Mouse (Mus musculus) spleen, postnatal 14 days (tissue): ENCODE data around the gene Anxa6.

ENCODE experiments used
- DNase-seq, 2 experiments: peaks; one replicate each; pipeline ENCODE4 v3.0.0; 2021 to 2022; ENCODE audit warnings: low spot score in 2 of 2

Gene Anxa6

DNA sequence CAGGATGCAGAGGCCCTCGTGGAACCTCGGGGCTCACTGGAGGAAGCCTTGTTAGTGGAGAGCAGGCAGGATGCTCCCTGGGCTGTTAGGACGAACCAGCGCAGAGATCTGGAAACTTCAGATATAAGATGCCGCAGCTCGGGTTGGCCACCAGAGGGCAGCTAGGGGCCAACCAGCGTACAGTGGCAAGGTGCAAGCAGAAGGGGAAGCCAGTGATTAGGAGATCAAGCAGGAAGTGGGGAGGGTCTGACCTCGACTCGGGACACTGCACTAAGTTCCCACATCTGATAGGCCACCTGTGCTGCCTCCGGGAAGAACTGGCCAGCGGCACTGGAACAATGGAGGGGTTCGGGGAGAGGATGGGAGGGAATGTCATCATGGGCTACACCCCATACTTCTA is 35.0 kb downstream of the Anxa6 start:
- DNase-seq: peak; percentile 31 to 41

DNA sequence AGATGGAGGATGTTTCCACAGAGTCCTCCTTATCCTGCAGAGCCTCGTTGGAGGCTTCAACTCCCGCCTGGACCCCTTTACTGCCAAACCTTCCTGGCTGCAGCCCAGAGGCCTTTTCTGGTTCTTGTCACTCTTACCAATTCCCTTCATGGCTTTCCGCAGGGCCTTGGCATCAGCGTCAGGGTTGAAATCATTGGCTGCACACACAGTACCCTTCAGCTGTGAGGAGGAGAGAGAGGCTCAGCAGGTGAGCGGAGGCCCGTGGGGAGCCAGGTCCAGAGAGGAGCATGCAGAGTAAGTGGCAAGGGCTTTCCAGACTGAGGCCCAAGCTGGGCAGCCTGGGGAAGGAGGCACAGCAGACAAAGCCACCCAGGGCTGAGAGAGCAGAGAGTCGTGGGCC is 37.1 kb downstream of the Anxa6 start:
- DNase-seq: no peak

DNA sequence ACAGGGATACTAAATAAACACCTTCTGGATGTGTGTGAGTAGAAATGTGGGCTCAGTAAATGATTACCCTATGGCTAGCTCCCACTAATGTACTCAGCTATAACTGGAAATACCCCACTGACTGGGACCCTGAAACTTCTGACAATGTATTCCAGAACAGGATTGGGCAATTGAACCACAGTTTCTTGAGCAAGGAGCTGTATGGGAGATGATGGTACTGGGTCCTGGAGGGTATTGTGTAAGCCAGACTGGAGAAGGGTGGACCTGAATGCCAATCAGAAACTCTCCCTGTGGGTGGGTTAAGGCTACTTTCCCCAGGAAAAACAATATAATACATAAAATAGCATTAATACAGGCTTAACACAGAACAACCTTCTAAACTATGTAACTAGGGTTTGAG is 43.3 kb downstream of the Anxa6 start:
- DNase-seq: no peak

DNA sequence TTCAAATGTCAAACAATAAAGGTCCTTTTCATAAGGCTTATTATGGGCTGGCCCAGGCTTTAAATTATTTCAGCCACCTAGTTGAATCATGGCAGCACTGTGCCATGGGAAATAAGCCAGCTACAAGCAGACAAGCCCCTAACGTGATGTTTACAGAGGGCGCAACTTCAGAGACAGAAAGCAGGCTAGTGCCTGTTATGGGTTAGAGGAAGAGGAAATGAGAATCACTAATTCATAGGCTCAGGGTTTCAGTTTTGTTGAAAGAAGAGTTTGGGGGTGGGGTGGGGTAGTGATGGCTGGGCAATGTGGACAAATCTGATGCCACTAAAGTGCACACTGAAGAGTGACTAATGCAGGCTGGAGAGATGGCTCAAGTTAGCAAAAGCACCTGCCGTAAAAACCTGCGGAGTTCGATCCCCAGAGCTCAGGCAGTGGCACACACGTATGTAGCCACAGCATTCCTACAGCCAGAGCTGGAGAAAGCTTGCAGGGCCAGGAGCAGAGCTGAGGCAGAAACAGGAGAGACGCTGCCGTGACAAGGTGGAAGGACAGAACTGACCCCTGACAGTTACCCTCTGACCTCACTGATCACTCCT is 44.4 kb downstream of the Anxa6 start:
- DNase-seq: no peak

DNA sequence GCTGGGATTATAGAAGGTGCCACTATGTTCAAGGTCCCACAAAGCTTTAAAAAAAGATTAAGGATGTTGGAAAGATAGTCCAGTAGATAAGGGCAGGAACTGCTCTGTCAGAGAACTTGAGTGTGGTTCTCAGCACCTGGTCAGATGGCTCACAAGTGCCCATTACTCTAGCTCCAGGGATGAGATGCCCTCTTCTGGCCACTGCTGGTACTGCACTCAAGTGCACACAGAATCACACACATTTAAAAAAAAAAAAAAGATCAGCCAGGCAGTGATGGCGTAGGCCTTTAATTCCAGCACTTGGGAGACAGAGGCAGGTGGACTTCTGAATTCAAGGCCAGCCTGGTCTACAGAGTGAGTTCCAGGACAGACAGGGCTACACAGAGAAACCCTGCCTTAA is 45.3 kb downstream of the Anxa6 start:
- DNase-seq: peak in 1 of 2 experiments; percentile 42

DNA sequence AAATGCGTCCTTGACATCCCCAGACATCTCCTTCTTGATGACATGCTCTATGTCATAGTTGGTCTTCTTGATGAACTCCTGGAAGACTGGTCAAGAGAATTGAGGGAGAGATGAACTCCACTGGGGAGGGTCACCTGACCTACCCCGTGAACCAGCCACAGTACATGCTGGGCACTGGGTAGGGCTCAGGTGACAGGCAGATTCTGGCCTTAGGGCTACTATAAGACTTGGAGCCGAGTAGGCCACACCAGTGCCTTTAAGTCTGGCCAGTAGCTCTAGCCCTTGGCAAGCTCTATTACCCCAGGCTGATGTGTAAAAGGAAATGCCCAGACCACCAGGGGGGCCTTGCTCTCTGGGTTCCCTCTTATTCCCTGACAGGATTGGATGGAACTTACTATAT is 48.2 kb downstream of the Anxa6 start:
- DNase-seq: no peak

DNA sequence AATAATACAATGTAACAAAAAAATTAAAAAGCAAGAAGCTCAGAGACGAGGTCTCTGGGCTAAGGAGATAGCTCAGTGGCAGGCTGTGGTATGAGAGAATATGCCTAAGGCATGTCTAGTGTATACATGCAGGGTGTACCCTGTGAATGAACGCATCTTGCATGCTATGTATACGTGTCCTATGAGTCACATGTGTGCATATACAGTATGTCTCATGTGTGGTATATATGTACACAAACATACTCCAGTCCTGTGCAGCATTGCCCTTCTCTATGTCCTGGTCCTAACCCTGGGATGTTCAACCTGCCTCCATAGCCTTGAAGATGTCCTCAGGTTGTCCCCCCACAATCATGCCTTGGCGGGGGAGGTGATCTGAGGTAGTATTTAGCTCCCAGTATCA is 48.7 kb downstream of the Anxa6 start:
- no peak for DNase-seq

DNA sequence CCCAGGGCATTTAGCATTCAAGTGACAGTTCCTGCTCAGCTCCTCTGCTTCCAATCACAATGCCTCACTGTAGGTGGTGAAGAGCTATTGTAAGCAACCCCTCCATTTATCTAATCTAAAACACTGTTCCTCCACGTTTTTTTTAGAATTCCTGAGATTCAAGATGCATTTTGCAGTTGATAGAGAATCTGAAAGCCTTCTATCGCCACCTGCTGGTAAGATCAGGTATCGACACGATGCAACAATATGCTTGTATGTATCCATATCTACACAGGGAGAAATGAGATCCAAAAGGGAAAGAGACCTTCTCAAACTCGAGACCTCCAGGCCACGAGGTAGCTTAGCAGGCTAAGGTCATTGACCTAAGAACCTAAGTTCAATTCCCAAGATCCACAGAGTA is 49.2 kb downstream of the Anxa6 start:
- DNase-seq: peak; percentile 29 to 70

DNA sequence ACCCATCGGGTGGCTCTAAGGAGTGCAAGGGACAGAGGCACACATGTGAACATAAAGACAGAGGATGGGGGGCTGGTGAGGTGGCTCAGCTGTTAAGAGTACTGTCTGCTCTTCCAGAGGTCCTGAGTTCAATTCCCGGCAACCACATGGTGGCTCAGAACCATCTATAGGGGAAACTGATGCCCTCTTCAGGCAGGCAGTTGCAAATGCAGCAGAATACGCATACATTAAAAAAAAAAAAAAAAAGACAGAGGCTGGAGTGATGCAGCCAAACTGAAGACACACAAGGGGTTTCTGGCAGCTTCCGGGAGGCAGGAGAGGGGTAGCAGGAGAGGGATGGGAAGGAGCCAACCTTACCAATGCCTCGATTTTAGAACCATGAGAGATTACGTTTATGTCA is 50.7 kb downstream of the Anxa6 start:
- DNase-seq: no peak

DNA sequence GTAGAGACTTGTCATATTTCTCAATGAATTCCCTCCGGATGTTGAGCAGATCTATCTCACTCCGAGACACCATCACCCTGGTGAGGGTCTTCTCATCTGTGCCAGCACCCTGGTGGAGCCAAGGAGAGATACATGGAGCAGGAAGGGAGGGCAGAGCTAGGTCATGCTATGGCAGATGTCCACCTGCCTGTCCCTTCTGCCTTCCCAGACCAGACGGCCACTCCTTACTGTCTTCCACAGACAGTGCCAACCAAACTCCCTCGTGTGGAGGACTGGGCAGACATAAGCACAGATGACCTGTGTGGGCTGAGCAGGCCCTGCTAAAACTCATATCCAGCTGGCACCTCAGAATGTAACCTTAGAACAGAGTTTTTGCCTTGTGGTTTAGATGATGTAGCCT is 51.6 kb downstream of the Anxa6 start:
- DNase-seq: no peak

DNA sequence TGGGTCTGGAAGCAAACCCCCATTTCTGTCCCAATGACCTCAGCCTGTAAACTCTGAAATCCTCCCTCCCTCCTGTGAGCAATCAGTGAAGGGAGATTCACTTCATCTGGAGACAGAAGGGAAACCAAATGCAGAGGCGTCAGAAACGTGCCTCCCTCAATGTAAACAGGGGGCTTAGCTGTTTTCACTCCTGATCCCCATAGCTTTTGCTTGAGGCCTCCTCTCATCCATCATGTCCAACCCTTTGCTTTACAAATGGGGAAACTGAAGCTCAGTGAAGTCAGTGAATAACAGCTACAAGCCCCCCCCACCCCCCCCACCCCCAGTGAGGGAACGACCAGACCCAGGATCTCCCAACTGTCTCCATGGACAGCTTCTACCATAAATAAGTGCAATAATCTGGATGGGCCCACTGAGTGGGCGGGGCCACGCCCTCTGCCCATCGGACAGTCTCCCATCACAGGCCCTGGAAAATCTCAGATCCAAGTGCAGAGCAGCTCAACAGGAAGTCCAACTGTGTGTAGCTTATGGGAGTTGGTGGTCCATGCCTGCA is 55.8 kb downstream of the Anxa6 start:
- no peak for DNase-seq

DNA sequence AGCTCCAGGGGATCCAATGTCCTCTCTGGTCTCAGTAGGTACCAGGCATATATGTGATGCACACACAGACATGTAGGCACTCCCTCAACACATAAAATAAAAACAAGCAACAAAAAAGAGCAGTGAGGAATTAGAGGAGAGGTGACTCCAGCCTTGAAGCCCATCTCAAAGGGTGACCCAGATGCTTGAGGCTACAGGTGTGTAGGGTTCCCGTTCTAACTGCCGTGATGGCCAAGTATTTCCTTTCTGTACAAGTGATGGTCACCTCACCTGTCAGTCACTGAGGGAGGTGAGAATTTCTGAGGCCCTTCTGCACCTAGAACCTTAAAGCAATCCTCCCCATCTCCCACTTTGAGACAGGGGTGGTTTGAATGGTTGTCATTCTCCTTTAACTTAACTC is 56.9 kb downstream of the Anxa6 start:
- no peak for DNase-seq

DNA sequence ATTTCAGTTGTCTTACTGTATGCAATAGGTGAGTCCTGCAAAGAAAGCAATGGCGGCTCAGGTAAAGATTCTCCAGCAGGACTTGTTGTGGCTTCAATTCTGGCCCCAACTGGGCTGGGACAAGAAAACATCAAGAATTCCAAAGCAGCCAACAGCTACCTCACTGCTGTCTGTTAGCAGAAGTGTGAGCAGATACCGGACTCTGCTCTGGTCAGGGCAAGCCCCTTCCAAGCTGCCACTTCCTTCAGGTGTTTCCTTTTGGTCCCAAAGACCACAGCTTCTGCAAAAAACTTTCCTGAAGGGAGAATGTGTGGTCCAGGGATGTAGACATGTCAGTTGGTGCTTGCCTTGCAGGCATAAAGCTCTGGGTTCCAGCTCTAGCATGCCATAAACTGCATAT is 57.5 kb downstream of the Anxa6 start:
- DNase-seq: no peak

DNA sequence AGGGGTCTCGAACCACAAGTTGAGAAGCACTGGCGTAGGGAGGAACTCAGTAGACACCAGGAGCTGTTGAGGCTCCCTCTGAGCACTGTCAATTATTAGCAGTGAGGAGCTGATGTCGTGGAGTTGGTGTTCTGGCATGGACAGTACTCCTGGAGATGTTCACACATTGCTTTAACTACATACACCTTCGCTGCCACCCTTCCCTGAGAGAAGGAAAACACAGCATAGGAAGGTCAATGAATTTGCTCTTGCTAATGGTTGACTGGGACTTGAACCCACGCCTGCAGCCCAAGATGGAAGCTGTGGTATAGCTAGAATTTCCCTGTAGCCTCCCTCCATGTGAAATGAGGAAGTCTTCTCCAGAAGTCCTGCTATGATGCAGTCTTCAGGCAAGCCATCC is 57.9 kb downstream of the Anxa6 start:
- no peak for DNase-seq

DNA sequence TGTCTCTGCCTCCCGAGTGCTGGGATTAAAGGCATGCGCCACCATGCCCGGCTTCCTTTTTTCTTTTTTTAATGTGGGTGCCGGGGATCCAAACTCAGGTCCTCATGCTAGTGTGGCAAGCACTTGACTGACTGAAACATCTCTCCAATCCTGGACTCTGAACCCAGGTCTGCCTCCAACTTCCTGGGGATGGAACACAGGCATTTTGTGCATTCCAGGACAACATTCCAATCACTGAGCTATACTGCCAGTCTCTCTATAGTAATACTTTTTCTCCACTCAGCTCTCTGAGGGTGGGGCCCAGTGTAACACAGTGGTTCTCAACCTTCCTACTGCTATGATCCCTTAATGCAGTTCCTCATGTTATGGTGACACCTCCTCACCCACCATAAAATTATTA is 58.6 kb downstream of the Anxa6 start:
- no peak for DNase-seq

DNA sequence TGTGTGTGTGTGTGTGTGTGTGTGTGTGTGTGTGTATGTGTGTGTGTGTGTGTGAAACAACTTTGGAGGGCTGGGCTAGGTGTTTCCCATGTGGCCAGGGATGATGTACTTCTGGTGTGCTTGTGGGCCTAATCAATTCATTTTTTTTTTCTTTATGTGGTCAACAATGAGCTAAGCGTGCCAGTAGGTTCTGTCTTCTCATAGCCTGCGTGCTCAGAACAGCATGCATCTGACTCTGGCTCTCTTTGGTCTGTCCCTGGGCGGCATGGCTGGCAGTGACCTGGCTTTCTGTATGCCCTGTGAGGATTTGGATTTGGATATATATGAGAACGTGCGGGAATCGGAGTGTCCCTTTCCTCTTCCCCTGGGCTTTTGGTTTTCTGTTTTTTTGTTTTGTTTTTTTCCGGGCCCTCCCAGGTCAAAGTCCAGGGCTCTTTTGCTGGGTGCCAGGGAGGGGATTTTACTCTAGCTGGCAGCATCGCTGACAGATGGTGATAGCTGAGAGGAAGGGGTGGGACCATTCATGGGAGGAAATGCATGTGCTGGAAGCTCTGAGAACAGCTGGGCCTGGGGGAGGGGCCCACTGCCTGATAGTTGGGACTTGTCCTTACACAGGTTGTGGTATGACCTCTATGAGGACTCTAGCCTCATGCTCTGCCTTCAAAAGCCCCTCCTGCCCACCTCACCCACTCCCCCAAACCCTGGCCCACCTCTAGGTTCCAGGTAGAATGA is 59.6 kb downstream of the Anxa6 start:
- DNase-seq: peak; percentile 37 to 49

DNA sequence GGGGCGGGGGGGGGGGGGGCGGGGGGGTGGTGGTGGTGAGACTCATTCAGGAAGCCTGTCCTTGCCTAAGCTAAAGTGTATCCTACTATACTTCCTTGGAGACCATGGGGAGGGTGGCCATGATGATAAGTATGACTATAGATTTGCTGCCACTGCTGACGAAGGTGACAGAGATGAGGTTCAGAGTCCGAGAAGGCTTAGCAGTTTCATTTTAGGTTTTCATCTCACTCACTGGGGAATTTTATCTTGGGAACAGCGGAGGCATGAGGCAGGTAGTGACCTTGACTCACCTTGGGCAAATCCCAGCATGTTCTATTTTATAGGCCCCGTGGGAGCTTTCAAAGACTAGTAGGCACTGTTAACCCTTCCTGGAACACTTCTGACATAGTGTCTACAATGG is 60.5 kb downstream of the Anxa6 start:
- DNase-seq: no peak

DNA sequence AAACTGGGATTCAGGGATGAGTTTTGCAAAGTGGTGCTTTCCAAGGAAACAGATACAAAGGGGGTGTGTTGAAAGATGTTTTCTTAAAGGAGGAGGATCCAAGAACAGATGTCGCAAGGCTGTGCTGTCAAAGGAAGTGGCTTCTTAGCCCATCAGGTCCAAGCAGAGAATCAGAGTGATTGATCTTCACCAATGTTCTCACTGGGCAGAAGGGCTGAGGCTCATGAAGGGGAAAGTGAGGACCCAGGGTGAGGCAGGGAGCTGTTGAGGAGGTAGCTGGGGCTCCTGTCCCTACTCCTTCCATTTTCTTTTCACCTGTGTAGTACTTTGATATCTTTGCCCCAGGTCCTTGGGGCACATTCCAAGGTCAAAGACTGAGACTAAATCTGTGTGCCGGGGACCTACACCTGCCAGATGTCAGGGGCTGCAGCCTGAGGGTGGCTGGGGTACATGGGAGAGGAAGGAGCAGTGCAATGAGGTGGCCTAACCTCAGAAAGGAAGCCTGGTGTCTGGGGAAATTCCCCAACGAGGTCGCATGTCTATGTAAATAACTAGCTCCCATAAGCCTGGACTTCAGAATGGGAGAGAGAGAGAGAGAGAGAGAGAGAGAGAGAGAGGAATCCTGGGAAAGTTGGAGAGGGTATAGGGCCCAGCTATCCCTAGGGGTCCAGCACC is 61.1 kb downstream of the Anxa6 start:
- DNase-seq: no peak

DNA sequence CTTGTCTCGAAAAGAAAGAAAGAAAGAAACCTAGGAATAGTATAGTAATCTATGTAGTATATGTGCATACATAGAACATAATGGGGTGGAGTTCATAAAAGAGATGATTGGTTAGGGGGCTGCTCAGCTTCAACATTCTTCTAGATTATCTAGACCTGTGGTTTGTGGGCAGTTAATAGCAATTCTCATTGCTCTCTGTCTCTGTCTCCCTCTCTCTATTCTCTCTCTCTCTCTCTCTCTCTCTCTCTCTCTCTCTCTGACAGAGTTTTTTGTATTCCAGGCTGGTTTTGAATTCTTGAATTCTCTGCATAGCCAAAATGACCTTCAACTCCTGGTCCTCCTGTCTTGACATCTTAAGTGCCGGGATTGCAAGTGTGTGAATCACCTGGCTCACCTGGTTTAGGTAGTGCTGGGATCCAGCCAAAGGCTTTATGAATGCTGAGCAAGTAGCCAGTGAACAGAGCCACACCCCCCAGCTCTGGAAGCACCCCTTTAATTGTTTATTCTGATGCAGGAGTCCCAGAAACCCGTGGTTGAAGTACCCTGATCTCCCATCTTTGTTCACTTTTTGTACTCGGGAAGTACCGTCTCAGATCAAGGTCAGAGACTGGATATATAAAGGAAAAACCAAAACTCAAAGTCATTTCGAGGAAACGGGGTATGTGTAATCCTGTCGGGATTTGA is 61.7 kb downstream of the Anxa6 start:
- DNase-seq: no peak

DNA sequence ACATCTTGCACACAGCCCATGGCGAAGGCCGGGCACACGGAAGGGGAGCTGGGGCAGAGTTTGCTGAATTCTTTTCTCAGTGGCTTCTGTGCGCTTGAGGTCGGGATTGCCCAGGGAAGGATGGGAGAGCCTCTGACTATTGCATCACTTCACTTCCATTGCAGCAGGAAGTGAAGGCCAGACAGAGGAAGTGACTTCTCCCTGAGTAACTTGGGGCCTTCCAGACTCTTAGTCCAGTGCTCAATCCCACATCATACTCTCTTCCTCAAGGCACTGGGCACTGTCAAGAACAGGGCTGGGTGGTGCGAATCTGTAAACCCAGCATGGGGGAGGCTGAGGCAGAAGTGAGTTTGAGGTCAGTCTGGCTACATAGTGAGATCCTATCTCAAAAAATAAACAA is 68.0 kb downstream of the Anxa6 start:
- DNase-seq: no peak

DNA sequence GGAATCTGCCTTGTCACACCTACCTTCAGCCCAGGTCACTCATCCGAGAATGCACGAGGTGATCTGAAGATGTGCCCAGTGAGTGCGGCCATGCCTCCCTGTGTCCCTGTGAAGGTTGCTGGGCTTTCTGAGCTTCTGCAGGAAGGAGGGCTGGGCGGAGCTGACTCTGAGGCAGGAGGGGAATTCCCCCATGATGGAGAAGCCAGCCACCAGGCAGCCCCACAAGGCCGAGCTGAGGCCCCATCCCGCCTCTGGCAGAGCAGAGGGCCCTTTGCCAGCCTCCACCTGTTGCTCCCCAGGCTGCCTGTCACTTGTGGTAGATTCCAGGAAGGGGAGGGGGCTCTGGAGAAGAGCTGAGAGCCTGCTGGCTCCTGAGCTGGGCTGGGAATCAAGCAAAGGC is 70.4 kb downstream of the Anxa6 start, which contains the start of gene Tnip1:
Tnip1 (minus strand) TSS at position 108 of the 400 bp plus-strand sequence.
- peak in 1 of 2 experiments; percentile 21 for DNase-seq

DNA sequence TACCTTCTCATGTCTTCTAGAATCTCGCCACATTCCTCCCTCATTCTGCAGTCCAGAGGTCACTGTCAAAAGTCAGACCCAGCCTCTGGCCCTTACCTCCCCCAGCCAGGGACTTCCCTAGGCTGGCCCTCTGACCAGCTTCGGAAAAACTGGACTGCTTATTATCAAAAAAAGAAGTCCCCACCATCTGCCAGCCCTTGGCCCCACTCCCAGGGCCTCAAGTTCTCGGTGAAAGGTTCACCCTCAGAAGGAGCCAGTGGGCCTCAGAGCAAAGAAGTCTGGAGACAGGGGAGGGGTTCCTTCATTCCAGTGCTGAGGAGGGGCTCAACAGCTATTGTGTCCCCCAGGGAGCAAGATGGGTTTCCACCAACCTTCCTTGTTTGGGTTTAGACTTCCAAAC is 71.3 kb downstream of the Anxa6 start:
- DNase-seq: no peak
